Mouse (Mus musculus) heart, adult 2 months (tissue): Measurements from ENCODE around the gene Cntn1. TPM values are rescaled to one million over a fixed set of nuclear protein-coding genes. Genes with fewer than 3 reads are reported as not detected.
A peak's percentile ranks its signal among the peaks of the same experiment; 100 is the strongest.

ENCODE experiments used
- DNase-seq, 2 experiments: peaks; one replicate each; pipeline ENCODE4 v3.0.0; 2021
- H3K27ac ChIP-seq: fragments of 200-600 bp; 2 replicates; pipeline ENCODE4 v1.8.1; 2022
- H3K27me3 ChIP-seq: fragments of 200-500 bp; 2 replicates; pipeline ENCODE4 v1.6.1; 2012; ENCODE audit warnings: mild to moderate bottlenecking, low read length, inconsistent platforms, mixed read lengths; ENCODE audit not compliant: control insufficient read depth, insufficient read depth
- H3K36me3 ChIP-seq: fragments of 200-500 bp; 2 replicates; pipeline ENCODE4 v1.6.1; 2012; ENCODE audit warnings: low read length, inconsistent platforms; ENCODE audit not compliant: control insufficient read depth, insufficient read depth
- H3K4me1 ChIP-seq: fragments of 200-500 bp; 2 replicates; pipeline ENCODE4 v1.6.1; 2011; ENCODE audit warnings: low read length; ENCODE audit not compliant: control insufficient read depth, insufficient read depth
- H3K4me3 ChIP-seq: fragments of 200-600 bp; 2 replicates; pipeline ENCODE4 v1.8.1; 2022
- H3K79me2 ChIP-seq: fragments of 200-500 bp; replicated peaks from 2 replicates; pipeline ENCODE4 v1.6.1; 2012; ENCODE audit warnings: mild to moderate bottlenecking, inconsistent platforms, low read length, moderate library complexity, mixed read lengths; ENCODE audit not compliant: control insufficient read depth, insufficient read depth
- H3K9ac ChIP-seq: fragments of 200-500 bp; 2 replicates; pipeline ENCODE4 v1.6.1; 2012; ENCODE audit warnings: low read depth, mild to moderate bottlenecking, control low read depth, inconsistent platforms, low read length, mixed read lengths
- CTCF ChIP-seq: fragments of 200-600 bp; IDR thresholded peaks from 2 replicates; pipeline ENCODE4 v1.8.1; 2022; ENCODE audit warnings: antibody characterized with exemption, mild to moderate bottlenecking, moderate library complexity
- EP300 ChIP-seq: fragments of 200-500 bp; IDR thresholded peaks from 2 replicates; pipeline ENCODE4 v1.6.1; 2011; ENCODE audit warnings: low read depth, low read length, control low read depth; ENCODE audit not compliant: insufficient read depth
- POLR2A ChIP-seq: fragments of 200-500 bp; IDR thresholded peaks from 2 replicates; pipeline ENCODE4 v1.6.1; 2011; ENCODE audit warnings: mild to moderate bottlenecking, low read depth, low read length, control low read depth; ENCODE audit not compliant: insufficient read depth
- WGBS: fragments of 180-500 bp; shearing (Covaris S2); methylation state at CpG from one replicate; pipeline ENCODE4 v1.1.7; 2018; 5-methylcytosine and 5-hydroxymethylcytosine counted together
- intact Hi-C: fragments of 180-260 bp; cut with DNase I; formaldehyde crosslinking; loops from one replicate; pipeline ENCODE4 v1.15.1; 2025
- polyA plus RNA-seq: library from polyadenylated mRNA; depleted of rRNA; stranded (reverse); fragments of >200 nt; gene quantifications from 2 replicates; pipeline ENCODE4 v1.2.3, GENCODE M21; 2012
- total RNA-seq, 2 experiments: library from RNA; stranded (reverse); gene quantifications; 2 replicates each; pipeline ENCODE4 v1.2.3; 2021

Cntn1 gene
- total and polyA plus RNA-seq, 3 experiments: 0.05 to 0.11 (median 0.08) TPM

GRCm38 (mm10) chr15:92177413-92177812 is 126.4 kb downstream of the Cntn1 start:
- no peak for DNase-seq
- Histone ChIP-seq H3K36me3 (no peaks in the 10 kb centered on the region), H3K79me2 (no peaks in the 10 kb centered on the region), H3K9ac (no peak overlapping the region), H3K4me3 (no peak overlapping the region), H3K27ac (no peak overlapping the region), H3K4me1 (no peaks in the 10 kb centered on the region), H3K27me3 (no peaks in the 10 kb centered on the region)
- intact Hi-C loops: no loop called here
- WGBS: 66% methylated on average over 9 of the region's 9 CpGs
- no peak for TF ChIP-seq POLR2A
- TF ChIP-seq EP300: no peak

GRCm38 (mm10) chr15:92185484-92185883 is 134.5 kb downstream of the Cntn1 start:
- intact Hi-C loops: no loop called here
- H3K9ac ChIP-seq: no peak overlapping the region
- no peaks in the 10 kb centered on the region for H3K79me2 ChIP-seq
- no peak overlapping the region for H3K27ac ChIP-seq
- H3K27me3 ChIP-seq: no peaks in the 10 kb centered on the region
- no peaks in the 10 kb centered on the region for H3K4me1 ChIP-seq
- DNase-seq: no peak
- TF ChIP-seq POLR2A (no peak), EP300 (no peak), CTCF (no peak)
- WGBS: 93% methylated on average over 2 of the region's 2 CpGs
- H3K4me3 ChIP-seq: no peak overlapping the region
- H3K36me3 ChIP-seq: no peaks in the 10 kb centered on the region

GRCm38 (mm10) chr15:92190000-92190399 is 139.0 kb downstream of the Cntn1 start:
- Histone ChIP-seq H3K79me2 (no peaks in the 10 kb centered on the region), H3K27me3 (no peaks in the 10 kb centered on the region), H3K9ac (no peak overlapping the region), H3K36me3 (no peaks in the 10 kb centered on the region), H3K4me3 (no peak overlapping the region), H3K27ac (no peak overlapping the region), H3K4me1 (no peaks in the 10 kb centered on the region)
- no peak for TF ChIP-seq POLR2A
- TF ChIP-seq CTCF: no peak
- TF ChIP-seq EP300: no peak
- DNase-seq: peak in 1 of 2 experiments; percentile 13
- intact Hi-C loops: no loop called here
- 35% methylated on average over 2 of the region's 2 CpGs for WGBS

GRCm38 (mm10) chr15:92200326-92200985 is 149.5 kb downstream of the Cntn1 start:
- no peak overlapping the region for H3K27ac ChIP-seq
- 74% methylated on average over 6 of the region's 6 CpGs for WGBS
- no peaks in the 10 kb centered on the region for H3K4me1 ChIP-seq
- H3K9ac ChIP-seq: no peak overlapping the region
- no peaks in the 10 kb centered on the region for H3K79me2 ChIP-seq
- no peak for TF ChIP-seq EP300
- TF ChIP-seq POLR2A: no peak
- TF ChIP-seq CTCF: no peak
- intact Hi-C loops: no loop called here
- H3K36me3 ChIP-seq: no peaks in the 10 kb centered on the region
- no peak for DNase-seq
- no peaks in the 10 kb centered on the region for H3K27me3 ChIP-seq
- H3K4me3 ChIP-seq: no peak overlapping the region

GRCm38 (mm10) chr15:92206695-92207094 is 155.7 kb downstream of the Cntn1 start:
- no peak for DNase-seq
- Histone ChIP-seq H3K9ac (no peak overlapping the region), H3K4me1 (no peaks in the 10 kb centered on the region), H3K79me2 (no peaks in the 10 kb centered on the region), H3K27ac (no peak overlapping the region), H3K36me3 (no peaks in the 10 kb centered on the region), H3K27me3 (no peaks in the 10 kb centered on the region), H3K4me3 (no peak overlapping the region)
- intact Hi-C loops: no loop called here
- no peak for TF ChIP-seq POLR2A
- no peak for TF ChIP-seq EP300
- no peak for TF ChIP-seq CTCF
- 57% methylated on average over 4 of the region's 4 CpGs for WGBS

GRCm38 (mm10) chr15:92209778-92210177 is 158.8 kb downstream of the Cntn1 start:
- intact Hi-C loops: no loop called here

More at GRCm38 (mm10) chr15:92209778-92210177, 158.8 kb downstream of the Cntn1 start:
- no peaks in the 10 kb centered on the region for H3K36me3 ChIP-seq
- H3K79me2 ChIP-seq: no peaks in the 10 kb centered on the region
- TF ChIP-seq CTCF: no peak
- no peak for TF ChIP-seq EP300
- no peak for DNase-seq
- H3K4me1 ChIP-seq: no peaks in the 10 kb centered on the region
- H3K27me3 ChIP-seq: no peaks in the 10 kb centered on the region
- no peak overlapping the region for H3K27ac ChIP-seq
- 88% methylated on average over 1 of the region's 1 CpGs for WGBS
- H3K9ac ChIP-seq: no peak overlapping the region
- H3K4me3 ChIP-seq: no peak overlapping the region
